Mouse (Mus musculus) neural tube, embryonic 12.5 days (tissue): ENCODE data around the gene Galnt9. TPM values are rescaled to one million over a fixed set of nuclear protein-coding genes. Genes with fewer than 3 reads are reported as not detected.

Source experiments
- ATAC-seq: fragments of 200-750 bp; cut with Nextera tagmentation; 2 replicates; pipeline ENCODE4 v1.8.0; 2017; ENCODE audit warnings: low read depth, mild to moderate bottlenecking, moderate TSS enrichment, moderate library complexity; ENCODE audit not compliant: low FRiP score
- H3K27ac ChIP-seq: fragments of 300-500 bp; sonication (generic); 2 replicates; pipeline ENCODE4 v1.5.1; 2016
- H3K27me3 ChIP-seq: fragments of 300-500 bp; sonication (generic); replicated peaks from 2 replicates; pipeline ENCODE4 v1.6.1; 2016; ENCODE audit warnings: mild to moderate bottlenecking
- H3K36me3 ChIP-seq: fragments of 300-500 bp; sonication (generic); 2 replicates; pipeline ENCODE4 v1.6.1; 2016; ENCODE audit warnings: mild to moderate bottlenecking
- H3K4me1 ChIP-seq: fragments of 300-500 bp; sonication (generic); 2 replicates; pipeline ENCODE4 v1.6.1; 2016
- H3K4me2 ChIP-seq: fragments of 300-500 bp; sonication (generic); replicated peaks from 2 replicates; pipeline ENCODE4 v1.6.1; 2016; ENCODE audit warnings: mild to moderate bottlenecking
- H3K4me3 ChIP-seq: fragments of 300-500 bp; sonication (generic); 2 replicates; pipeline ENCODE4 v1.5.1; 2016
- H3K9ac ChIP-seq: fragments of 300-500 bp; sonication (generic); 2 replicates; pipeline ENCODE4 v1.6.1; 2016; ENCODE audit warnings: mild to moderate bottlenecking
- H3K9me3 ChIP-seq: fragments of 300-500 bp; sonication (generic); 2 replicates; pipeline ENCODE4 v1.6.1; 2016; ENCODE audit warnings: mild to moderate bottlenecking
- WGBS: fragments of 180-500 bp; shearing (Covaris S2); methylation state at CpG from one replicate; pipeline ENCODE4 v1.1.7; 2016; 5-methylcytosine and 5-hydroxymethylcytosine counted together
- polyA plus RNA-seq: library from polyadenylated mRNA; unstranded; fragments of >200 nt; fragmentation: Nextera tagmentation; extraction: Ambion mirVana; gene quantifications from 2 replicates; pipeline ENCODE4 v1.2.1, GENCODE M21; 2016

Gene Galnt9
- polyA plus RNA-seq, 1 experiment from 2014 or later = 15.0 TPM

- Histone ChIP-seq H3K27me3 (0 out of 2 replicates have a peak, but pooled peaks cover 4% of the 10 kb centered on the region), H3K9ac (no peak overlapping the region), H3K9me3 (no peaks in the 10 kb centered on the region), H3K4me3 (no peak overlapping the region), H3K4me2 (no peak overlapping the region), H3K27ac (no peak overlapping the region), H3K4me1 (peaks cover 7% of the 10 kb centered on the region), H3K36me3 (no peaks in the 10 kb centered on the region)
- WGBS = 88% methylated on average over 15 of the region's 15 CpGs
- no peak for ATAC-seq
These were observed 52.1 kb downstream of the Galnt9 start for GRCm38 (mm10) chr5:110596086-110596780.

GRCm38 (mm10) chr5:110597502-110597901 lies 53.3 kb downstream of the Galnt9 start:
- 30% methylated on average over 2 of the region's 2 CpGs for WGBS
- no peaks in the 10 kb centered on the region for H3K9me3 ChIP-seq
- no peak for ATAC-seq
- no peak overlapping the region for H3K4me2 ChIP-seq
- no peak overlapping the region for H3K9ac ChIP-seq
- H3K4me1 ChIP-seq = peaks cover 7% of the 10 kb centered on the region
- no peak overlapping the region for H3K4me3 ChIP-seq
- H3K27me3 ChIP-seq = 0 out of 2 replicates have a peak, but pooled peaks cover 4% of the 10 kb centered on the region
- H3K27ac ChIP-seq = no peak overlapping the region
- H3K36me3 ChIP-seq = no peaks in the 10 kb centered on the region

- Histone ChIP-seq H3K27ac (no peak overlapping the region), H3K9me3 (no peaks in the 10 kb centered on the region), H3K36me3 (no peaks in the 10 kb centered on the region), H3K4me3 (no peak overlapping the region), H3K4me2 (no peak overlapping the region), H3K4me1 (peaks cover 7% of the 10 kb centered on the region), H3K9ac (no peak overlapping the region), H3K27me3 (0 out of 2 replicates have a peak, but pooled peaks cover 4% of the 10 kb centered on the region)
- 33% methylated on average over 12 of the region's 12 CpGs for WGBS
- ATAC-seq = no peak
These were observed 54.3 kb downstream of the Galnt9 start for GRCm38 (mm10) chr5:110598298-110599095.

- 87% methylated on average over 7 of the region's 7 CpGs for WGBS
- no peak for ATAC-seq
- Histone ChIP-seq H3K27me3 (0 out of 2 replicates have a peak, but pooled peaks cover 4% of the 10 kb centered on the region), H3K4me1 (no peaks in the 10 kb centered on the region), H3K27ac (no peak overlapping the region), H3K9ac (no peak overlapping the region), H3K4me3 (no peak overlapping the region), H3K9me3 (no peaks in the 10 kb centered on the region), H3K4me2 (no peak overlapping the region), H3K36me3 (no peaks in the 10 kb centered on the region)
These were observed 59.0 kb downstream of the Galnt9 start for GRCm38 (mm10) chr5:110603016-110603685.

- Histone ChIP-seq H3K9me3 (no peaks in the 10 kb centered on the region), H3K27ac (no peak overlapping the region), H3K4me3 (no peak overlapping the region), H3K36me3 (no peaks in the 10 kb centered on the region), H3K4me2 (no peak overlapping the region), H3K9ac (no peak overlapping the region), H3K27me3 (no peaks in the 10 kb centered on the region), H3K4me1 (no peaks in the 10 kb centered on the region)
- no peak for ATAC-seq
- WGBS = 88% methylated on average over 2 of the region's 2 CpGs
These were observed 60.2 kb downstream of the Galnt9 start for GRCm38 (mm10) chr5:110604311-110604710.

GRCm38 (mm10) chr5:110605531-110606221 lies 61.5 kb downstream of the Galnt9 start:
- no peak for ATAC-seq
- Histone ChIP-seq H3K9me3 (no peaks in the 10 kb centered on the region), H3K4me2 (no peak overlapping the region), H3K4me1 (no peaks in the 10 kb centered on the region), H3K4me3 (no peak overlapping the region), H3K36me3 (no peaks in the 10 kb centered on the region), H3K27ac (no peak overlapping the region), H3K9ac (no peak overlapping the region), H3K27me3 (no peaks in the 10 kb centered on the region)
- WGBS = 64% methylated on average over 5 of the region's 5 CpGs

GRCm38 (mm10) chr5:110607767-110608166 lies 63.6 kb downstream of the Galnt9 start:
- H3K4me1 ChIP-seq = no peaks in the 10 kb centered on the region

GRCm38 (mm10) chr5:110608336-110608735 lies 64.2 kb downstream of the Galnt9 start:
- 83% methylated on average over 6 of the region's 6 CpGs for WGBS
- Histone ChIP-seq H3K36me3 (no peaks in the 10 kb centered on the region), H3K4me2 (no peak overlapping the region), H3K9ac (no peak overlapping the region), H3K9me3 (no peaks in the 10 kb centered on the region), H3K4me3 (no peak overlapping the region), H3K4me1 (no peaks in the 10 kb centered on the region), H3K27me3 (no peaks in the 10 kb centered on the region), H3K27ac (no peak overlapping the region)
- ATAC-seq = no peak

More at GRCm38 (mm10) chr5:110607767-110608166, 63.6 kb downstream of the Galnt9 start:
- Histone ChIP-seq H3K9ac (no peak overlapping the region), H3K4me2 (no peak overlapping the region), H3K27ac (no peak overlapping the region), H3K4me3 (no peak overlapping the region), H3K9me3 (no peaks in the 10 kb centered on the region), H3K27me3 (no peaks in the 10 kb centered on the region), H3K36me3 (no peaks in the 10 kb centered on the region)
- no peak for ATAC-seq
- WGBS = 58% methylated on average over 3 of the region's 3 CpGs

GRCm38 (mm10) chr5:110608941-110609340 lies 64.8 kb downstream of the Galnt9 start:
- Histone ChIP-seq H3K4me1 (no peaks in the 10 kb centered on the region), H3K4me3 (no peak overlapping the region), H3K36me3 (no peaks in the 10 kb centered on the region), H3K4me2 (no peak overlapping the region), H3K9ac (no peak overlapping the region), H3K27me3 (no peaks in the 10 kb centered on the region), H3K9me3 (no peaks in the 10 kb centered on the region), H3K27ac (no peak overlapping the region)
- 71% methylated on average over 8 of the region's 8 CpGs for WGBS
- no peak for ATAC-seq

GRCm38 (mm10) chr5:110609425-110609824 lies 65.3 kb downstream of the Galnt9 start:
- ATAC-seq = no peak
- 93% methylated on average over 3 of the region's 3 CpGs for WGBS

GRCm38 (mm10) chr5:110609868-110610267 lies 65.7 kb downstream of the Galnt9 start:
- H3K4me3 ChIP-seq = no peak overlapping the region
- no peaks in the 10 kb centered on the region for H3K27me3 ChIP-seq
- H3K9ac ChIP-seq = no peak overlapping the region
- no peak overlapping the region for H3K27ac ChIP-seq
- H3K36me3 ChIP-seq = no peaks in the 10 kb centered on the region
- ATAC-seq = no peak
- H3K4me2 ChIP-seq = no peak overlapping the region
- H3K9me3 ChIP-seq = no peaks in the 10 kb centered on the region
- no peaks in the 10 kb centered on the region for H3K4me1 ChIP-seq
- 82% methylated on average over 5 of the region's 5 CpGs for WGBS

More at GRCm38 (mm10) chr5:110609425-110609824, 65.3 kb downstream of the Galnt9 start:
- no peak overlapping the region for H3K4me2 ChIP-seq
- no peaks in the 10 kb centered on the region for H3K27me3 ChIP-seq
- no peaks in the 10 kb centered on the region for H3K4me1 ChIP-seq
- no peak overlapping the region for H3K9ac ChIP-seq
- no peaks in the 10 kb centered on the region for H3K36me3 ChIP-seq
- no peaks in the 10 kb centered on the region for H3K9me3 ChIP-seq
- no peak overlapping the region for H3K4me3 ChIP-seq
- no peak overlapping the region for H3K27ac ChIP-seq

GRCm38 (mm10) chr5:110610484-110610883 lies 66.3 kb downstream of the Galnt9 start:
- Histone ChIP-seq H3K36me3 (no peaks in the 10 kb centered on the region), H3K9ac (no peak overlapping the region), H3K4me1 (no peaks in the 10 kb centered on the region), H3K9me3 (no peaks in the 10 kb centered on the region), H3K27ac (no peak overlapping the region), H3K4me3 (no peak overlapping the region), H3K4me2 (no peak overlapping the region), H3K27me3 (no peaks in the 10 kb centered on the region)
- 89% methylated on average over 7 of the region's 7 CpGs for WGBS
- ATAC-seq = no peak
